Mouse (Mus musculus): Measurements from ENCODE around the gene AY074887. TPM values are rescaled to one million over a fixed set of nuclear protein-coding genes. Genes with fewer than 3 reads are reported as not detected.

The AY074887 gene
- polyA plus RNA-seq (2015; fragmentation: Illumina TruSeq; extraction: RNeasy Lipid Tissue Mini Kit (QIAGEN cat#74804); ENCODE audit: insufficient read depth, low replicate concordance): not detected

GRCm38 (mm10) chr9:54950575-54951321, at the start of gene AY074887, which contains the start of gene Psma4:
AY074887 (minus strand) TSS chr9:54950998.
Psma4 (plus strand) TSS chr9:54950790.

GRCm38 (mm10) chr9:54980674-54981073, 29.9 kb upstream of the AY074887 start, which contains the start of gene Chrna5:
Chrna5 (plus strand) TSS chr9:54980880.

GRCm38 (mm10) chr9:54917010-54917677, 33.7 kb downstream of the AY074887 start, which contains the start of gene Hykk:
Hykk (plus strand) TSS chr9:54917283.

Other genes with a start within 250 kb of the AY074887 start
- gene Wdr61, start 216.5 kb downstream of the AY074887 start, polyA plus RNA-seq (2015; fragmentation: Illumina TruSeq; extraction: RNeasy Lipid Tissue Mini Kit (QIAGEN cat#74804); ENCODE audit: insufficient read depth, low replicate concordance): 71.1 TPM
- gene Crabp1, start 186.2 kb downstream of the AY074887 start, polyA plus RNA-seq (2015; fragmentation: Illumina TruSeq; extraction: RNeasy Lipid Tissue Mini Kit (QIAGEN cat#74804); ENCODE audit: insufficient read depth, low replicate concordance): not detected
- 76.6 TPM for gene Ireb2, start 87.2 kb downstream of the AY074887 start, polyA plus RNA-seq (2015; fragmentation: Illumina TruSeq; extraction: RNeasy Lipid Tissue Mini Kit (QIAGEN cat#74804); ENCODE audit: insufficient read depth, low replicate concordance)
- gene Hykk, start 33.7 kb downstream of the AY074887 start, polyA plus RNA-seq (2015; fragmentation: Illumina TruSeq; extraction: RNeasy Lipid Tissue Mini Kit (QIAGEN cat#74804); ENCODE audit: insufficient read depth, low replicate concordance): 1.8 TPM
- 261 TPM for gene Psma4, start 208 bp downstream of the AY074887 start, polyA plus RNA-seq (2015; fragmentation: Illumina TruSeq; extraction: RNeasy Lipid Tissue Mini Kit (QIAGEN cat#74804); ENCODE audit: insufficient read depth, low replicate concordance)
- gene Chrna5, start 29.9 kb upstream of the AY074887 start, polyA plus RNA-seq (2015; fragmentation: Illumina TruSeq; extraction: RNeasy Lipid Tissue Mini Kit (QIAGEN cat#74804); ENCODE audit: insufficient read depth, low replicate concordance): not detected
- gene Chrna3, start 75.6 kb upstream of the AY074887 start, polyA plus RNA-seq (2015; fragmentation: Illumina TruSeq; extraction: RNeasy Lipid Tissue Mini Kit (QIAGEN cat#74804); ENCODE audit: insufficient read depth, low replicate concordance): not detected
- gene Chrnb4, start 97.8 kb upstream of the AY074887 start, polyA plus RNA-seq (2015; fragmentation: Illumina TruSeq; extraction: RNeasy Lipid Tissue Mini Kit (QIAGEN cat#74804); ENCODE audit: insufficient read depth, low replicate concordance): 0.52 TPM
- gene Ube2q2, start 197.9 kb upstream of the AY074887 start, polyA plus RNA-seq (2015; fragmentation: Illumina TruSeq; extraction: RNeasy Lipid Tissue Mini Kit (QIAGEN cat#74804); ENCODE audit: insufficient read depth, low replicate concordance): 50.7 TPM

Measured in spleen, adult 10 weeks (tissue).